Mouse (Mus musculus): ENCODE data around the gene Hook2. TPM values are rescaled to one million over a fixed set of nuclear protein-coding genes. Genes with fewer than 3 reads are reported as not detected.

The Hook2 gene
- polyA plus RNA-seq, 1 experiment from 2014 or later: 68.6 TPM

DNA sequence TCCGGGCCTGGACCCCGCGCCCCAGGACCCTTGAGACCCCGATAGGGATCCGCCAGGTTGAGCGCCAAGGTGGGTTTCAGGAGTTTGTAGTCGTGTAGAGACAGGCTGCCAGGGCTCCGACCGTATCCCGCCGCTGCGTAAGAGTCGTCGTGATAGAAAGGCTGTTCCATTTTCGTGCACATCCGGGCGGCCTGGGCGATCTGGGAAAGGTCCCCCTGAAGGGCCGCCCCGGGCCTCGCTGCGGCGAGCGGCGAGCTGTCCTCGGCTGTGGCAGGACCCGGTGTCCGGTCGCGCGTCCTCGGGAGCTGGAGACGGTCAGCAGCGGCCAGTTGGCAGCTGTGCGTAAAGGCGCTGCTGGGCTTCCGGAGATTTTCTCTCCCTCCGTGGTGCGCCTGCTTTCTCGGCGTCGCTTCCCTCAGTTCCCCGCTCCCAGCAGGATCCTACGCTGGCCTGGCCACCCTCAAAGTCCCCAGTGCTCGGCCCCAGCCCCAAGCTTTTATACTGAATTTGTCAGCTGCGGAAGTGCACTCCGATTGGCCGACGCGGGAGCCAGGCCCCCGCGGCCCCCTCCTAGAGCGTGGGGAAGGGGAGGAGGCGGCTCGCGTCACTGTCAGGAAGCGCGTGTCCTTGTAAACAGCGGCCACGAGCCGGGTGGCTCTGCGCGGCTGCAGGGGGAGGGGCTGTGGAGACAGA lies 12.0 kb upstream of the Hook2 start, which contains the start of gene Junb:
TSS of gene Junb (minus strand) at position 471 of the 693 bp plus-strand sequence.
- H3K9ac ChIP-seq (ENCODE audit: low read depth, low read length): peak within 1 kb of the TSS; percentile 87
- no peak for TF ChIP-seq CTCF (IDR thresholded peaks at IDR 0.05; ENCODE audit: low read depth)
- H3K4me3 ChIP-seq (ENCODE audit: low read depth, low read length): peak within 1 kb of the TSS; percentile 80
- peaks cover 30% of the 10 kb centered on the region for H3K4me1 ChIP-seq (replicated peaks; ENCODE audit: control insufficient read depth, insufficient read depth, low read length)
- peak; percentile 23 for ATAC-seq
- under 1% methylated on average over 63 of the region's 63 CpGs for WGBS
- H3K27ac ChIP-seq (ENCODE audit: low read depth, low read length): peak within 1 kb of the TSS; percentile 97
- H3K4me2 ChIP-seq (replicated peaks; ENCODE audit: low read depth): peak within 1 kb of the TSS; percentile 96
- no peaks in the 10 kb centered on the region for H3K9me3 ChIP-seq (ENCODE audit: control insufficient read depth)
- H3K36me3 ChIP-seq (ENCODE audit: control insufficient read depth, insufficient read depth): no peaks in the 10 kb centered on the region
- H3K27me3 ChIP-seq (replicated peaks; ENCODE audit: control insufficient read depth, insufficient read depth, low read length): no peaks in the 10 kb centered on the region

DNA sequence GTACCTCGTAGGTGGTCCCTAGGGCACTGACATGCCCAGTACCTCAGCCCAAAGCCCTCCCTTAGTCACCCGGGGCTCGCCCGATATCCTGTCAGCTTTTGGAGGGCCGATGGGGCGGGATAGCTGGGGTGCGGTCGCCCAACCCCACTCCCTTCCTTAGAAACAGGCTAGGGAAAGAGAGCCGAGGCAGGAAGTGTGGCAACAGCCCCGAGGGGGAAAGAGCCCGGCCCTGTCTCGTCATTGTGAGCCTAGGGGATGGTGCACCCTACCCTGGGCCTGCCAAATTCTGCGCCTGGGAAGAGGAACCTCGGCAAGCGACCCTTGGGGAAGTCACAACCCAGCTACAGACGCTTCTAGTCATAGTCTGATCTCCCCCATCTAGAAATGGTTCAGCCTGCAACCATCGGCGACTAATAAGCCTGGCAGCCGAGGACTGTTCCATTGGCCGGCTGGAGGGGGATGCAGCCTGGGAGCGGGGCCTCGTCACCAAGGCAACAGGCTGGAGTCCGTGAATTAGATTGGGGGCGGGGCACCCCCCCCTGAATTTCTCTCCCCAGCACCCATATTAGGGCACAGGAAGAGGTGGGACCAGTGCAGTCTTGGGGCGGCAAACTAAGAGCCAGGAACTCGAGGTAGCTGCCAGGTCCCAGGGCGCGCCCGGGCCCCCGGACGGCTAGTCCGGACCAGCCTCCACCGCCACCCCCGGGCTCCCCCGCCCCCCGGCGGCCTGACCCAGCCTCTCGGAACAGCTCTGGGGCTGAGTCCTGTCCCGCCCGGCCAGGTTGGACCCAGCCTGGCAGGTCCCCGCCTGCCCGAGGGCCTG lies 10.6 kb upstream of the Hook2 start:
- Histone ChIP-seq H3K9me3 (ENCODE audit: control insufficient read depth) (no peaks in the 10 kb centered on the region), H3K36me3 (ENCODE audit: control insufficient read depth, insufficient read depth) (no peaks in the 10 kb centered on the region), H3K27me3 (replicated peaks; ENCODE audit: control insufficient read depth, insufficient read depth, low read length) (no peaks in the 10 kb centered on the region), H3K4me3 (ENCODE audit: low read depth, low read length) (peak overlapping the region; percentile 80), H3K27ac (ENCODE audit: low read depth, low read length) (peak overlapping the region; percentile 97), H3K4me2 (replicated peaks; ENCODE audit: low read depth) (peak overlapping the region; percentile 96), H3K9ac (ENCODE audit: low read depth, low read length) (peak overlapping the region; percentile 57), H3K4me1 (replicated peaks; ENCODE audit: control insufficient read depth, insufficient read depth, low read length) (peaks cover 36% of the 10 kb centered on the region)
- WGBS: 1% methylated on average over 42 of the region's 42 CpGs
- peak; percentile 74 for ATAC-seq
- no peak for TF ChIP-seq CTCF (IDR thresholded peaks at IDR 0.05; ENCODE audit: low read depth)

DNA sequence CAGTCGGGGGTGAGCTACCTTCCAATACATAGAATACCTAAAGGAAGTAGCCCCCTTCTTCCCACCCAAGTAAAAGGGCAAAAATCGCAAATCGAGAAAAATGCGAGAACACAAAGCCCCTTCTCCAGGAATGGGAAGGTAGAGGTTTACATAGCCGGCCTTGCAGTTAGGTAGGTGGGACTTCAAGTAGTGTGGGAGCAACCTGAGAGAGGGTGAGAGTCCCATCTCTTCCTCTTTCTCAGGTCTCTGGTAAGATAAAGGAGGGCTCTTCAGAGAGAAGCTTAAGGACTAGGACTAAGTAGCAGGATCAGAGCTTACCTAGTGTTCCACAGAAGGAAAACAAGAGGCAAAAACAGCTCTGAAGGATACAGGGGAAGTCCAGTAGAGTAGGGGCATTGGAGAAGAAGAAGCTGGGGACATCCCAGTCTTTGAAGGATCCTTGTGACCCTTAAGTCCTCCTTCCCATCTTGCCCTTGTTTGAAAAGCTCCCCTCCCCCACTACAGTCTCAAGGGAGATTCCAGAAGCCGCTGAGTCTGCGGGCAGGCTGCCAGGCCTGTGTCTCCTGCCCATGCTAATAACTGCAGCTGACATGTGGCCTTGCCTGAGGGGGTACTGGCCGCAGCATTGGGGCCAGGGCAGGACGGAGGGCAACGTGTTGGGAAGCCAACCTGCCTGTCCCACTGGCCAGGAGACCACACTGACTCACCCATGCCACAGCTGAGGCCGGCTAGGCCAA lies 9.6 kb upstream of the Hook2 start:
- TF ChIP-seq CTCF (IDR thresholded peaks at IDR 0.05; ENCODE audit: low read depth): no peak
- H3K27ac ChIP-seq (ENCODE audit: low read depth, low read length): peak overlapping the region; percentile 97
- peak overlapping the region; percentile 57; the same call in 1 of the 2 replicates for H3K9ac ChIP-seq (ENCODE audit: low read depth, low read length)
- no peaks in the 10 kb centered on the region for H3K36me3 ChIP-seq (ENCODE audit: control insufficient read depth, insufficient read depth)
- H3K4me3 ChIP-seq (ENCODE audit: low read depth, low read length): peak overlapping the region; percentile 80
- H3K9me3 ChIP-seq (ENCODE audit: control insufficient read depth): no peaks in the 10 kb centered on the region
- no peak for ATAC-seq
- H3K4me2 ChIP-seq (replicated peaks; ENCODE audit: low read depth): peak overlapping the region; percentile 96
- no peaks in the 10 kb centered on the region for H3K27me3 ChIP-seq (replicated peaks; ENCODE audit: control insufficient read depth, insufficient read depth, low read length)
- 14% methylated on average over 11 of the region's 11 CpGs for WGBS
- H3K4me1 ChIP-seq (replicated peaks; ENCODE audit: control insufficient read depth, insufficient read depth, low read length): peaks cover 37% of the 10 kb centered on the region

DNA sequence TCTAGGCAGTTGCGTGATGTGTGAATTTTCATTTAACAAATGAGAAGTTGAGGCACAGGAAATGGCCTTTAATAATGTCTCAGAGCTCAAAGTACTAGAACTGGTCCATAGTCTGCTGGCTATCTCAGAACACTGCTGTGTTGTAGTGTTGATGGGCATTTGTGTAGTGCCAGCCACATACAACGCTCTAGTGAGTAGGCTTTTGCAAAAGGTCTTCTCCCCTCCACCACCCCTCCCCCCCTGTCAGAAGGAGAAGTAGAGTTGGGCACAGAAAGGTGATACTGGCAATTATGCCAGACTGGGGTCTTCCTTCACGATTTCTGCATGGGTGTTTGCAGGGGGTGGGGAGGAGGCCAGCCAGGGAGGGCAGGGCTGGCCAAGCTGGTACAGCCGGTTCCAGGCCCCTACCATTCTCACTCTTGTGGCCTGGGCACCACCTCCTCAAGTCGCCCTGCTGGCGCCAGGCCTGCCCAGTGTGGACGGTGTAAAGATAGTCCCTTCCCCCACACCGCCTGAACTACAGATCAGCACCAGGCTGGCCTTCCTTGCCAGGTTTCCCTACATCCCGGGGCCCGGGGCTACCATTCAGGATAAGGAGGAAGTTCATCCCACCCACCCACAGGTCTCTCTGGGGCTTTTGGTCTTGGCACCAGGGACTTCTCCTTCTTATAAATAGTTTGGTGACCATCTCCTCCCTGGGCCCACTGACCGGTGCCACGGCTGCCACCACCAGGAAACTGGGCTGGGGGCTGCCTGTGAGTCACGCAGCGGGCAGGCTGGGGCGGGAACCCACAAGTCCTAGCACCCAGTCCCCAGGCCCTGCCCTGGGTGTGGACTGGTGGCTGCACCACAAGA lies 8.5 kb upstream of the Hook2 start:
- H3K9ac ChIP-seq (ENCODE audit: low read depth, low read length): no peak overlapping the region
- WGBS: 53% methylated on average over 15 of the region's 15 CpGs
- H3K4me3 ChIP-seq (ENCODE audit: low read depth, low read length): no peak overlapping the region
- H3K4me1 ChIP-seq (replicated peaks; ENCODE audit: control insufficient read depth, insufficient read depth, low read length): peaks cover 41% of the 10 kb centered on the region
- no peaks in the 10 kb centered on the region for H3K9me3 ChIP-seq (ENCODE audit: control insufficient read depth)
- peak overlapping the region; percentile 96 for H3K4me2 ChIP-seq (replicated peaks; ENCODE audit: low read depth)
- peak overlapping the region; percentile 97 for H3K27ac ChIP-seq (ENCODE audit: low read depth, low read length)
- H3K36me3 ChIP-seq (ENCODE audit: control insufficient read depth, insufficient read depth): no peaks in the 10 kb centered on the region
- no peak for ATAC-seq
- no peaks in the 10 kb centered on the region for H3K27me3 ChIP-seq (replicated peaks; ENCODE audit: control insufficient read depth, insufficient read depth, low read length)
- TF ChIP-seq CTCF (IDR thresholded peaks at IDR 0.05; ENCODE audit: low read depth): no peak

DNA sequence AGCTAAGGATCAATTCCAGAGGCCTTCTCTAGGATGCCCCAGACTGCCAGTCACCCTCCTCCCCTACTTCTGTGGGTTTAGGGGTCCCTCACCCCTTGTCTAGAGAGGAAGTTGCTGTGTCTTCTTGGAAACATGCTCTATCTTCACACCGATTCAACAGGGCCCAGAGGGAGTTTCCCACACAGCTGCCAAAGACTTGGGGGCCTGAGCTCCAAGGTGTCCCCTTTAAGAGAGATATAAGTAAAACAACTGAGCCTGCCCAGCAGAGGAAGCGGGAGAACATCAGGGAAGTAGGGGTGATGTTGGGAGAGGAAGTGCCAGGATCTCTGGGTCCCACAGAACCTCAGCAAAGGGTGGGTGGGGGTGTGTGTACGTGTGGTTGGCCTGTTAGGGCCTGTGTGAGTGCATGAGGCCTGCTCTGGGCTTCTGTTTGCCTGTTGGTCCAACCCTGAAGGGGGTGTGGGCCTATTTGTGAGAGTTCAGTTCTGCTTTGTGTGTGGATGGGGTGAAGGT lies 7.8 kb upstream of the Hook2 start:
- WGBS: 60% methylated on average over 3 of the region's 3 CpGs
- peak overlapping the region; percentile 96 for H3K4me2 ChIP-seq (replicated peaks; ENCODE audit: low read depth)
- no peak for ATAC-seq
- peaks cover 41% of the 10 kb centered on the region for H3K4me1 ChIP-seq (replicated peaks; ENCODE audit: control insufficient read depth, insufficient read depth, low read length)
- no peak overlapping the region for H3K9ac ChIP-seq (ENCODE audit: low read depth, low read length)
- peak overlapping the region; percentile 82; the same call in 1 of the 2 replicates for H3K27ac ChIP-seq (ENCODE audit: low read depth, low read length)
- no peaks in the 10 kb centered on the region for H3K9me3 ChIP-seq (ENCODE audit: control insufficient read depth)
- no peak for TF ChIP-seq CTCF (IDR thresholded peaks at IDR 0.05; ENCODE audit: low read depth)
- no peaks in the 10 kb centered on the region for H3K27me3 ChIP-seq (replicated peaks; ENCODE audit: control insufficient read depth, insufficient read depth, low read length)
- no peaks in the 10 kb centered on the region for H3K36me3 ChIP-seq (ENCODE audit: control insufficient read depth, insufficient read depth)
- no peak overlapping the region for H3K4me3 ChIP-seq (ENCODE audit: low read depth, low read length)
